Mouse (Mus musculus) C2C12 (cell line): Measurements from ENCODE around the gene Gm8300.

Experiments used
- CEBPB ChIP-seq: IDR thresholded peaks from one replicate; pipeline ENCODE4 v1.6.1; 2011; ENCODE audit warnings: low read depth, mild to moderate bottlenecking, control low read depth, moderate library complexity
- CTCF ChIP-seq: IDR thresholded peaks from one replicate; pipeline ENCODE4 v1.5.1; 2011; ENCODE audit not compliant: control insufficient read depth, insufficient read depth, insufficient read length
- FOSL1 ChIP-seq: IDR thresholded peaks from one replicate; pipeline ENCODE4 v1.8.0; 2011; ENCODE audit warnings: mild to moderate bottlenecking, low read length; ENCODE audit not compliant: poor library complexity, insufficient read depth, severe bottlenecking
- MAX ChIP-seq: IDR thresholded peaks from one replicate; pipeline ENCODE4 v1.6.1; 2011; ENCODE audit warnings: mild to moderate bottlenecking, control low read depth
- MYOD1 ChIP-seq: IDR thresholded peaks from one replicate; pipeline ENCODE4 v1.6.1; 2011; ENCODE audit warnings: low read depth; ENCODE audit not compliant: control insufficient read depth, insufficient read length
- MYOG ChIP-seq: IDR thresholded peaks from one replicate; pipeline ENCODE4 v1.6.1; 2011; ENCODE audit not compliant: control insufficient read depth, insufficient read length; ENCODE audit errors: extremely low read depth
- USF1 ChIP-seq: IDR thresholded peaks from one replicate; pipeline ENCODE4 v1.6.1; 2011; ENCODE audit warnings: low read depth, mild to moderate bottlenecking, control low read depth, moderate library complexity

DNA sequence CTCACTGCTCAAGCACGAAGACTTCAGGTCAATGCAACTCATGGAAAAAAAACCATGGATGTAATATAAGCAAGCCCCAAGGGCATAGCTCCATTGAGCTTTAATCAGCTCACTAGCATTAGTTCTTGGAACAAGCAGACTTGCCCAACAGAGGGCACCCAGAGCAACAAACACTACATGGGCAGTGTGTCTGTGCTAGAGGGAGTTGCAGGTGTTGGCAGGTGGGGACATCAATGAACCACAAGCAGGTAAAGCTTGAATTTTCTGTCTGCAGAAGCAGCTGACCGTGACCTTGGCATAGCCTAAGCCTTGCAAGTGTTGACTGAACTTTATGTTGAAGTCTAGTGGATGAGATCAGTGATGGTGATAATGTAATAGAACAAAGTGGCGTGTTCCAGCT is 39.4 kb upstream of the Gm8300 start:
- TF ChIP-seq CTCF, result no peak
- no peak for TF ChIP-seq MYOD1
- TF ChIP-seq USF1, result no peak
- no peak for TF ChIP-seq CEBPB
- TF ChIP-seq FOSL1, result no peak
- TF ChIP-seq MAX, result no peak
- TF ChIP-seq MYOG, result no peak
